ENCODE assay signal across 16 mouse cellular contexts in the genomic region with DNA sequence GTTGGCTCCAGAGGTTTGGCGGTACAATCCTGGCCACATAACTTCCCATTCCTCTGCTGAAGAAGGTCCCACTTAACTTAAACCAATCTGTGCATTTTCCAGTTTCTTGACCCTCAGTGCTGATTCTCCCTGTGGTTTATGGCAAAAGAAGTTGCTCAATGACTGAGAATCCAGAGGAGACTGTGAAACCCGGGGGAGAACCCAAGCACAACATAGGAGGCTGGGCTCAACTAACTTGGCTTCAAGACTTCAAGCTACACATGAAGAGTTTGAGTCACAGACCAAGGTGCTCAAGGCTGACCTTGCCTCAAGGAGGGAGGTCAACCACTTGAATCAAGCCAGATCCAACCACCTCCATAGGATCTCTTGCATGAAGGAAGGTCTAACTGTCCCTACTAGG. TPM values are rescaled to one million over a fixed set of nuclear protein-coding genes. Genes with fewer than 3 reads are reported as not detected.
A peak's percentile ranks its signal among the peaks of the same experiment; 100 is the strongest.
DNase-seq lines count a peak whose midpoint lies in the region; ATAC-seq and TF ChIP-seq lines count a peak whose summit lies in the region.
"Had no signal": no experiment of that assay in that cellular context is flagged by ENCODE, and none has a peak within 500 bp of the region (broad histone marks: within the 10 kb centered on the region; RNA-seq: fewer than 3 reads in every experiment).

No protein-coding gene starts in this region.

- no peaks in the 10 kb centered on the region for H3K27me3 ChIP-seq in intestine, embryonic 14.5 days (replicated peaks; ENCODE audit: control insufficient read depth, insufficient read depth, low read length)
- no peaks in the 10 kb centered on the region for H3K27me3 ChIP-seq in intestine, postnatal 0 days (replicated peaks; ENCODE audit: control insufficient read depth, insufficient read depth, low read length)
- no peaks in the 10 kb centered on the region for H3K27me3 ChIP-seq in embryonic facial prominence, embryonic 13.5 days
- no peaks in the 10 kb centered on the region for H3K27me3 ChIP-seq in limb, embryonic 15.5 days
- H3K27me3 ChIP-seq: Patski had no signal

- WGBS in intestine, embryonic 14.5 days, result 94% methylated on average over 2 of the region's 2 CpGs
- 93% methylated on average over 2 of the region's 2 CpGs for WGBS in intestine, postnatal 0 days
- 88% methylated on average over 2 of the region's 2 CpGs for whole genome bisulfite sequencing in embryonic facial prominence, embryonic 13.5 days
- WGBS in limb, embryonic 15.5 days, result 84% methylated on average over 2 of the region's 2 CpGs

- no peak overlapping the region for H3K9ac ChIP-seq in intestine, embryonic 14.5 days (ENCODE audit: low read length)
- no peak overlapping the region for H3K9ac ChIP-seq in intestine, postnatal 0 days (ENCODE audit: low read depth, low read length)
- H3K9ac ChIP-seq in embryonic facial prominence, embryonic 13.5 days, result no peak overlapping the region
- no peak overlapping the region for H3K9ac ChIP-seq in limb, embryonic 15.5 days
- H3K9ac ChIP-seq: liver, embryonic 14.5 days had no signal

- H3K4me2 ChIP-seq in intestine, embryonic 14.5 days (ENCODE audit: low read length), result no peak overlapping the region
- H3K4me2 ChIP-seq in intestine, postnatal 0 days (replicated peaks; ENCODE audit: low read depth), result no peak overlapping the region
- H3K4me2 ChIP-seq in embryonic facial prominence, embryonic 13.5 days, result no peak overlapping the region
- no peak overlapping the region for H3K4me2 ChIP-seq in limb, embryonic 15.5 days
- H3K4me2 ChIP-seq: heart, embryonic 11.5 days had no signal

- no peaks in the 10 kb centered on the region for H3K9me3 ChIP-seq in intestine, embryonic 14.5 days (ENCODE audit: control insufficient read depth, low read length)
- H3K9me3 ChIP-seq in intestine, postnatal 0 days (ENCODE audit: control insufficient read depth), result no peaks in the 10 kb centered on the region
- H3K9me3 ChIP-seq in embryonic facial prominence, embryonic 13.5 days, result no peaks in the 10 kb centered on the region
- H3K9me3 ChIP-seq in limb, embryonic 15.5 days, result no peaks in the 10 kb centered on the region

- no peak for ATAC-seq in intestine, embryonic 14.5 days (replicated peaks; ENCODE audit: low FRiP score, low TSS enrichment, low read depth)
- ATAC-seq in intestine, postnatal 0 days, result no peak
- no peak for ATAC-seq in embryonic facial prominence, embryonic 13.5 days (ENCODE audit: insufficient number of reproducible peaks, insufficient read depth, low FRiP score, low TSS enrichment, low read depth)
- no peak for ATAC-seq in limb, embryonic 15.5 days (ENCODE audit: insufficient number of reproducible peaks, low FRiP score, low TSS enrichment, low read depth)
- ATAC-seq: Patski had no signal

- no peak for TF ChIP-seq CTCF in intestine, postnatal 0 days (IDR thresholded peaks at IDR 0.05; ENCODE audit: low read depth)

- H3K4me1 ChIP-seq in intestine, embryonic 14.5 days (replicated peaks; ENCODE audit: control insufficient read depth, insufficient read depth, low read length), result peaks cover 68% of the 10 kb centered on the region
- peaks cover 13% of the 10 kb centered on the region; the same call in 1 of the 2 replicates for H3K4me1 ChIP-seq in intestine, postnatal 0 days (replicated peaks; ENCODE audit: control insufficient read depth, insufficient read depth, low read length)
- peaks cover 67% of the 10 kb centered on the region for H3K4me1 ChIP-seq in embryonic facial prominence, embryonic 13.5 days
- H3K4me1 ChIP-seq in limb, embryonic 15.5 days, result peaks cover 62% of the 10 kb centered on the region

- H3K27ac ChIP-seq in intestine, embryonic 14.5 days (ENCODE audit: low read depth), result peak overlapping the region; percentile 79; the same call in 1 of the 2 replicates
- H3K27ac ChIP-seq in intestine, postnatal 0 days (ENCODE audit: low read depth, low read length), result no peak overlapping the region
- H3K27ac ChIP-seq in embryonic facial prominence, embryonic 13.5 days, result peak overlapping the region; percentile 90
- H3K27ac ChIP-seq in limb, embryonic 15.5 days, result peak overlapping the region; percentile 83
- H3K27ac ChIP-seq: left cerebral cortex, adult 2 months; liver, embryonic 14.5 days had no signal

- H3K36me3 ChIP-seq in intestine, embryonic 14.5 days (ENCODE audit: control insufficient read depth, insufficient read depth, low read length), result no peaks in the 10 kb centered on the region
- H3K36me3 ChIP-seq in intestine, postnatal 0 days (ENCODE audit: control insufficient read depth, insufficient read depth), result no peaks in the 10 kb centered on the region
- H3K36me3 ChIP-seq in embryonic facial prominence, embryonic 13.5 days, result no peaks in the 10 kb centered on the region
- H3K36me3 ChIP-seq in limb, embryonic 15.5 days, result no peaks in the 10 kb centered on the region

- DNase-seq in intestine, embryonic 14.5 days (ENCODE audit: low spot score), result no peak
- peak; percentile 44 for DNase-seq in adipocyte (ENCODE audit: low spot score)
- no peak for DNase-seq in gastrocnemius, adult 18-20 months (ENCODE audit: low spot score)
- no peak for DNase-seq in cerebellum, adult 9-11 months
- DNase-seq: thymus, postnatal 36 days had no signal

- H3K4me3 ChIP-seq in intestine, embryonic 14.5 days (ENCODE audit: low read depth, low read length), result no peak overlapping the region
- no peak overlapping the region for H3K4me3 ChIP-seq in intestine, postnatal 0 days (ENCODE audit: low read depth, low read length)
- H3K4me3 ChIP-seq in embryonic facial prominence, embryonic 13.5 days, result no peak overlapping the region
- no peak overlapping the region for H3K4me3 ChIP-seq in limb, embryonic 15.5 days
- H3K4me3 ChIP-seq: left cerebral cortex, adult 2 months had no signal

RNA-seq across cellular contexts. Expression of gene Tgfbi, which starts 9.8 kb away (rescaled TPM):
- polyA plus RNA-seq in intestine, embryonic 14.5 days (2014; fragmentation: Nextera tagmentation; extraction: Ambion mirVana), result 123 and 163 TPM in 2 replicates
- 101 and 105 TPM in 2 replicates for polyA plus RNA-seq in intestine, postnatal 0 days (2015; fragmentation: Nextera tagmentation; extraction: Ambion mirVana)
- polyA plus RNA-seq in embryonic facial prominence, embryonic 13.5 days (2015; fragmentation: Nextera tagmentation; extraction: Ambion mirVana), result 68.8 TPM in 2 replicates
- 105 and 121 TPM in 2 replicates for polyA plus RNA-seq in limb, embryonic 15.5 days (2015; fragmentation: Nextera tagmentation; extraction: Ambion mirVana)
- 10 to 100 TPM; 13.4 to 17.6 TPM for total RNA-seq in gastrocnemius, adult 18-20 months (2021)
- total RNA-seq: CH12.LX had no signal

RNA-seq across cellular contexts. Expression of gene Lect2, which starts 51.2 kb away (rescaled TPM):
- 10.5 and 14.1 TPM in 2 replicates for polyA plus RNA-seq in intestine, embryonic 14.5 days (2014; fragmentation: Nextera tagmentation; extraction: Ambion mirVana)
- polyA plus RNA-seq in intestine, postnatal 0 days (2015; fragmentation: Nextera tagmentation; extraction: Ambion mirVana), result 48.8 and 59.0 TPM in 2 replicates
- polyA plus RNA-seq in embryonic facial prominence, embryonic 13.5 days (2015; fragmentation: Nextera tagmentation; extraction: Ambion mirVana), result 0.44 TPM in 1 of 2 replicates, not detected in the other
- polyA plus RNA-seq in limb, embryonic 15.5 days (2015; fragmentation: Nextera tagmentation; extraction: Ambion mirVana), result not detected in 2 replicates
- total RNA-seq in gastrocnemius, adult 18-20 months (2021), result not detected
- total RNA-seq: adrenal gland, adult 18-20 months; CH12.LX; left cerebral cortex, adult 2 months; megakaryocyte progenitor cell, adult 5-6 weeks; monocyte, adult 5-6 weeks had no signal
- polyA plus RNA-seq: Patski had no signal
